Mouse (Mus musculus): ENCODE measurements at regions not wholly inside any gene's neighbourhood (a gene's known extent, or its start where the extent isn't known, plus 50 kb on each side); places are given as distances from the start of the nearest gene placed in this dataset.

DNA sequence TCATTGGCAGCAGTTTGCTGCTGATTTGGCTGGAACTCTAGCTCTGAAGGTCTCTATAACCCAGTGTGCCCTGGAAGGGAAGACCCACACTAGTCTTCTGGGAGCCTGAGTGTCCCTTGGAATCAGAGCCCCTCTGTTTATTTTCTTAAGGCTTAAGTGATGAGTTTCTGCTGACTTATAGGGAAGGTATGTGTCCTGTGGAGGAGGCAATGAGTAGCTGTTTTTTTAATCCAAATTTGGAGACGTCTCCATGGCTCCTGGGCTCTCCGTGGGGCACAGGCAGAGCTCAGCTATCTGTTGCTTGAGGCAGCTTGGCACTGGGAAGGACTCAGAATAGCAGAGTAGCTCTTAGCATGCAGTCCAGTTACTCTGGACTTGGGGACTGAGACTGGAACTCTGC, 146.4 kb downstream of the Ttc32 start:
- no peak for DNase-seq

DNA sequence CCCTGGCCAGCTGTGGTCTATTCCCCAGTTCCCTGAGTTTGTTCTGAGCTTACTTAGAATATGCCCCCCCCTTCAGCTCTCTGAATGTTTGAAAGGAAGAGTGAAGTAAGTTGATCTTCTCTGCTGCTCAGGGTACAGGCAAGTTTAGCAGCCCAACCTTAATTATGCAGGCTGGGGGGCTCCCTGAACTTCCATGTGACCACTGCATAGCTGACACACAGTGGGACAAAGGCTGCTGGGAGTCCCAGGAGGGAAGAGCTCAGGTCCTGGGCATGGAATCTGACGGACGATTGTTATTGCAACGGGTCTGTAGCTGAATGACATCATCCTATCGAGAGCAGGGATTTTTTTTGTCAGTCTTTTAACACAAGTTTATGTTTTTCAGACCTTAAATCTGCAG, 148.8 kb downstream of the Ttc32 start:
- no peak for DNase-seq

GRCm38 (mm10) chr12:9180677-9181076, 150.9 kb downstream of the Ttc32 start:
- no peak for DNase-seq

DNA sequence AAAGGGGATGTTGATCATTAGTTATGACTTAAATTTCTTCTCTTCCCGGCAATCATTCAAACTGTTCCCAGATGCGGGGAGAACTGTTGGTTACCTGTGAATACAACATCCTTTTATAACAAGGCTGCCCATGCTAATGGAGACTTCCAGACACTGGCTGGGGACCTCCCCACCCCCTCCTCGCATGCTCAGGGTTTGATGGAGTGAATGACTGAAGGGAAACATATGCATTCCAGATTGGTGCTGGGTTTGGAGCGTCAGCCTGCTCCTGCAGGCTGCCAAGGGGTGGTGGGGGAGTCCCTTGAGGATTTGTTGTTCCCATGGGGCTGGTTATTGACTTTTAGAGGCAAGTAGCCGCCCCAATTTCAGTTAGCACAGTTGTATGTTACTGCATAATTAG, 161.9 kb downstream of the Ttc32 start:
- no peak for DNase-seq

DNA sequence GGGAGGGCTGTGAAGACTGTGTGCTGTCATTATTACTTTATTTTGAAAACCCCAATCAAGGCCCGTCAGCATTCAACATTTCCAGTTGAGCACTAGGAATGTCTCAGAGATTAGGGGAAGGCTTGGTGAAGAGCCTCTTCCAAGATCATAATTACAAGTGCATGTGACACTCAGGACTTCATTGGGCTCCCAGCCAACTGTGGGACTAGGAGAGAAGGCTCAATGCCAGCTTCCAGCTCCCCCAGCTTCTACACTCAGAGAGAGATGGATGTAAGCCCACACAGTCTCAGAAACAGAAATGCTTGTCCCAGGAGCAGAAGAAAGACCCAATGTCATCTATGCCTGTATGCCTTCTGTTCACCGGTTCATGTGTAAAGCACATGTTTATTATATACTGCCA, 169.5 kb downstream of the Ttc32 start:
- no peak for DNase-seq

DNA sequence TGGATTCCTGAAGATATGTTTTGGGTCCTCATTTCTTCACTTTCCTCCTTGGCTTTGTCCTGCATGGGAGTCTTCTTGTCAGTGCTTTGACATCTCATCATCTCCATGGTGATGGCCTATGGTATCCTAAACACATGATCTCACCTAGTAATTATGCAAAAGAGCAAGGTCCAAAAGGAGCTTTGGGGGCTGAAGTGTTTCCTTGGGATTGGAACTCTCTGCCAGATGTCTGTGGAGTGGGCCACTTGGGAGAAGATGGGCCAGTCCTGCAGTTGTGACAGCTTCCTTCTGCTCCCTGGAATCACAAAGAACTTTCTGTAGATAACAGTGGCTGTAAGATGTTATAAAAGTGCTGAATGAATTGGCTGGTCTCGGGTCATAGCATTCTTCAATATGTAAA, 182.4 kb downstream of the Ttc32 start:
- no peak for DNase-seq

DNA sequence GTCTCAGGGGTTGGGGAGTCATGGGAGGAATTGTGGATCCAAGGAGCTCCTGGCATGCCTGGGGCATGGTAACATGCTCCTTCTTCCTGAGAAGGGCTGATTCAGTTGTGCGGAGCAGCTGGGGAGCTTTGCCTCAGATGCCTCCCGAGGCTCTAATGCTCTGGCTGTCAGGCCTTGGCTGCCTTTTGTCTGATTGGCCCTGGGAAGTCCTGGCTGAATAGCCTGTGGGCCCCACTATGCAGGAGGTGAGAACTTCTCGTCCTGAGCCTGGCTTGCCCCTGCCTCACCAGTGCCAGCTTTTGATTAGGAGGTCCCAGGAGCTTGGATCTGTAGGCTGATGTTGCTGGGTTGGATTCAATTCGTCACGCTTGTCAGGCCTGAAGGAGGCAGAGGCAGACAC, 195.2 kb downstream of the Ttc32 start:
- DNase-seq, result no peak

DNA sequence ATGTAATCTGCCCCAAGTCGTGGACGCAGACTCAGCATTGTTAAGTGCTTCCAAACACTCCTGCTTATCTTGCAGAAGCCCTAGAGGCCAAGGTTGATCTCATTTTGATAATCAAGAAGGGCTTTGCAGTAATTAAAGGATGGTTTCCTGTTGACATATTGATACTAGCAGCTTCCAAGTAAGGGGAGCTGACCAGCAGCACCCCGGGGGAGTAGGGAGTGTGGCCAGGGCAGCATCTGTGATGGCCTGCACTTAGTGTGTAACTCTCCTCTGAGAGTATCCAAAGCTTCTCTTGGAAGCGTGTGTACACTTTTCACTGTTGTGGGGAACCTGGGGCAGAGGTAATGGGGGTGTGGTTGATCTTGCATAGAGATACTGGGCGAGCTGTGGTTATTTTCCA, 198.1 kb downstream of the Ttc32 start:
- no peak for DNase-seq

- no peak for DNase-seq
Observed at GRCm38 (mm10) chr12:9228486-9228885, 198.7 kb downstream of the Ttc32 start.

DNA sequence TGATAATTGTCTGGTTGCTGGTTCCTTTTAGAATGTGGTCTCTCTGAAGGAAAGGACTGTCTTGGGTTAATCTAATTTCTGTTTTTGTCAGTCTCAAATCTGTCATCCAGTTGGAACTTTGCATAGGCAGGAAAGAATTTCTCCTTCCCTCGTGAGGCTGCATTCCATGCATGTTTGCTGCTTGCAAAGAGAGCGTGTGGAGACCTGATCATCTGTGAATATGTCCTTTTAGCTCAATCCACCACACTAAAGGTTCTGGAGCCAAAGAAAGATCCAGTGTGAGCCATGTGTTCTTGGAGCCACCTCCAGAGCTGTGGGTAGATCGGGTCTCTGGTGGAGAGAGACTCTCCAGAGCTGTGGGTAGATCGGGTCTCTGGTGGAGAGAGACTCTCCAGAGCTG, 200.2 kb downstream of the Ttc32 start:
- DNase-seq, result no peak

- DNase-seq, result no peak
Observed at GRCm38 (mm10) chr12:9230576-9230975, 200.8 kb downstream of the Ttc32 start.

DNA sequence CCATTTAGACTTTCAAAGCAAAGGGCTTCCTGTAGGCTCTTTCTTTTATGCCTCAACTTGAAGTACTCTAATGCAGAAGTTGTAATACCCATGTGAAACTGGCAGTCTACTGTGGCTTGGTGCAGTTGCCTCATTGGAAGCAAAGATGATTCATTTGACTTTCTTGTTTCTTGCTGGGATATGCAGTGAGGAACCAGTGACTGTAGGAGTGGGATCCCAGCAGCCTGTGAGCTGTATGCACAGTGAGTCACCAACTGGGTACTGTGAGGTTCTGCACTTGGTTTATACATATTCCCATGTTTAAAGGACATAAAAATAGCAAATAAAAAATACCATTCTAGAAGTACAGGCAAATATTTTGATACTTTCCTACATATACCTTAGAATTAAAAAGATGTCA, 202.6 kb downstream of the Ttc32 start:
- DNase-seq, result no peak

DNA sequence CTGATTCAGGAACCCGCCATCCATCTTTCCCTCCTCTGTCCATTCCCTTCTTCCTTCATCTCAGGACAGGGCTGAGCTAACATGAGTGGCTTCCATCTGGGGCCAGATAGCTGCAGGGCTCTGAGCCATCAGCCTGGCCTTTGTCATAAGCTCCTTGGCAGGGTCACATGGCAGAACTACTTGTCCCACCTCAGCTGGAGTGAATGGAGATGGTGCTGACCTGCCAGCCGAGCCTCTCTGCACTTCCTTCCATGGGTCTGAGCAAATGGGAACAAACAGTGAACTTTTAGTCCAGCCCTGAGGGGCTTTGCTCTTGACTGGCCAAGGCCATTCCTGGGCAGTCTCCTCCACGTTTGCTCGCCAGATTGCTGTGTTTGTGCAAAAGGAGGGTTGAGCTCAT, 206.1 kb downstream of the Ttc32 start:
- no peak for DNase-seq

GRCm38 (mm10) chr12:9237538-9237937, 207.7 kb downstream of the Ttc32 start:
- DNase-seq, result no peak

DNA sequence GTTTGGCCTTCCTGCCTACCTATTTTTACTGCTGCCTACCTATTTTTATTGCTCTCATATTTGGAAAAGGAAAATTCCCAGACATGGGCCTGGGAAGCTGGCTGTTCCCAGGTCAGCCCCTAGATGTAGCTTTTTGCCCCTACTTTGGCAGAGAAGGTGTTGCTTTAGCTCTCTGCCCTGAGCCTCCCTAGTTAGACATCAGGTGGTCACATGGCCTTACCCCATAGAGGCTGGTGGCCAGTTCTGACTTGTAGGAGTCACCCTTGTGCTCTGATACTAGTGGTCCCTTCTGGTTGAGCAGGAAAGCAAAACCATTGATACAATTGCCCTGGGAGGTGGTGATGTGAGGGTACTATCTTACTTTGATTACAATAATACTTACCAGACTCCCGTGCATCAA, 208.2 kb downstream of the Ttc32 start:
- no peak for DNase-seq

- DNase-seq, result no peak
Observed at GRCm38 (mm10) chr12:9247506-9247905, 217.7 kb downstream of the Ttc32 start.

GRCm38 (mm10) chr12:9251772-9252171, 222.0 kb downstream of the Ttc32 start:
- peak; percentile 54 to 65 for DNase-seq

DNA sequence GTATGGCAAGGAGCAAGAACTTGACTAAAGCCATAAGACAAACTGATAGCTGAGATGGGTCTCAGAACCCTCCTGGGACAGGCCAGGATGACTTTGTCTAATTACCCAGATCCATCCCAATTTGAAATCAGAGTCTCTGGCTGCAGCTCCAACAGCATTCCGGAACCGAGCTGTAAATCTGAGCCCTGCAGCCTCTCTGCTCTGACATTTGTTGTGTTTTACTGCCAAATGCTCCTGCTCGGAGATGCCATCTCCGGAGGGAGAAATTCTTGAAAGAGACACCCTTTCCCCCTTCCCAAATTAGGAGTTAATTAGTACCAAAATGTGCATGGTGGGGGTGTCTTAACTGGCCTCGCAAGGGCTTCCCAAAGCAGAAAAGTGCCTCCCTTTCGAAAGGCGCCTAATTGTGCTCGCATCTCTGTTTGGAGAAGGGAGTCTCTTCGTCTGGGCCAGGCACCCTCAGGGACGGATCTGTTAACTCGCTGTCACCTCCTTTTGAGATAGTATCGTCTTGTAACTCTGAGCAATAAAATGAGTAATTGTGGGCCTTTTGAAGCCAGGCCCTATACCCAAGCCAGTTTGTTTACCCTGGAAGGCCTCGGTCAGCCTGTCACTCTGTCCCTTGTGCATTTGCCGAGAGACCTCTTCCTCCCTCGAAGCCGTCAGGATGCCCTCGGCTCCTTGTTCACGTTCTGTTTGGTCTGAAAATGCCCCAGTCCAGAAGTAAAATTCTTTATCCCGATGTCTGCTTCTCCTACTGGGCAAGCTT, 223.7 kb downstream of the Ttc32 start:
- no peak for DNase-seq

GRCm38 (mm10) chr12:9254301-9254860, 224.6 kb downstream of the Ttc32 start:
- DNase-seq, result no peak

- peak; percentile 79 to 81 for DNase-seq
Observed at GRCm38 (mm10) chr12:9255661-9256486, 226.1 kb downstream of the Ttc32 start.

- no peak for DNase-seq
Observed at GRCm38 (mm10) chr12:9256487-9256820, 226.7 kb downstream of the Ttc32 start.

DNA sequence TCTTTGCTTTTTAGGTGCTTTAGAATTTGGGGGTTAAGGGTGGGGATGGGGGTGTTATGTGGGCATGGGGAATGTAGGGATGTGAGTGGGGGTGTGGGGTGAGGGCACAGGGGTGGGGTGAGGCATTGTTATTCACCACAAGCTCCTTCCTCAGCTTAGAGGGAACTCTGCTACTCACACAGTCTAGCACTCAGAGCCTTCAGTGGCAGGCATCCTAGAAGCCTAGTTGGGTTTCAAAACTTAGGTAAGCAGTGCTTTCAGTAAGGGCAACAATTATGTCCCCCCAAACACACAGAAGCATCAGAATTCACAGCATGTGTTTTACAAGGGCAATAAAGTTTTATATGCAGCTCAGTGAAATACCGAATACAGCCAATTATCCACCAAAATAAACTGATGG, 228.4 kb downstream of the Ttc32 start:
- no peak for DNase-seq

DNA sequence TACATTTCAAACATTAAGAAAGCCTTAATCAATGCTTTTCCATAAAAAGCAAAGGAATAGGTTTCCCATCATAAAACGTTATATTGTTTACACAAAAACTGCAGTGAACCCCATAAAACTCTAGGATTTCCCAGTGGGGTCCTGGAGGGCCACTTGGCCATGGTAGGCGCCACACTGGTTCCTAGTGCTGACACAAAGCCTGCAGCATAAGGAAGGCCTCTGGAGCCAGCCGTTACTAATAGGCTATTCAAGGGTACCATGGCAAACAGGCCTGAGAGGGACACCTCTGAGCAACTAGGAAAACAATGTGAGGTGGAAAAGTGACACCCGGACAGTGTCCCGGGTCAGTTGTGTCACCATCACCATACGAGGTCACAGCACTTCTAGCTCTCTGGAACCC, 231.9 kb downstream of the Ttc32 start:
- DNase-seq, result no peak

GRCm38 (mm10) chr12:9266221-9266620, 236.4 kb downstream of the Ttc32 start:
- DNase-seq, result no peak
